Mouse (Mus musculus) kidney, adult 9 months (tissue): ENCODE measurements around the gene Galr2.
A peak's percentile ranks its signal among the peaks of the same experiment; 100 is the strongest.
"Not testable (repeated sequence)": the region's sequence is repeated elsewhere in the genome, so short reads cannot be mapped to it uniquely, and the experiment has no call there.

Experiments
- DNase-seq: peaks from one replicate; pipeline ENCODE4 v3.0.0; 2022

Gene Galr2

DNA sequence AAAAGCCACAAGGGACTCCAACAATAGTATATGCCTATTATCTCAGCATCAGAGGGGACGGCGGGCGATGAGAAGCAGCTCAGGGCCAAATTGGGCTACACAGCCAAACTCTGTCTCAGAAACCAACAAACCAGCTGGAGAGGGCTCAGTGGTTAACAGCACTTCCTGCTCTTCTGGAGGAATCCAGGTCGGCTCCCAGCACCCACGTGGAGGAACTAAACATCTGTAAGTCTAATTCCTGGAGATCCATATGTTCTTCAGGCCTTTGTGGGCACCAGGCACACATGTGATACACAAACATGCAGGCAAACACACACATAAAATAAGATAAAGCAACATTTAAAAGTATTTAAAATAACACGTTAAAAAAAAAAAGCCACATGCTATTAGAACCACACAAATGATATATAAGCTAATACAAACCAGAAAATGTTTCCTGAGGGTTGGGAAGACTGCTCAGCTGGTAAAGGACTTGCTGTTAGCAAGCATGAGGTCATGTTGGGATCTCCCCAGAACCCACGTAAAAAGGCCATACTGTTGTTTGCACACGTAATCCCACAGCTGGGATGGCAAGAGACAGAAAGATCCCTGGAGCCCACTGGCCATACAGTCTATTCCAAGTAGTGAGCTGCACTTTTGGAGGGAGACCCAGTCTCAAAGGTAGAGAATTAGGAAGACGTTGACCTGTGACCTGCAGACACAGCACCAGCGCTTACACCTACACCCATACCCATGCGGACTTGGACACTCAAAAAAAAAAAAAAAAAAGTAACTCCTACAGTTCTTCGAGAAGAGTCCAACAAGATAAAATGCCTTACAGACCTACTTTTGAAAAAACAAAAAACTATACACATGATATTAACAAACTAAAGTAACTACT, 7.9 kb upstream of the Galr2 start:
- no peak for DNase-seq

DNA sequence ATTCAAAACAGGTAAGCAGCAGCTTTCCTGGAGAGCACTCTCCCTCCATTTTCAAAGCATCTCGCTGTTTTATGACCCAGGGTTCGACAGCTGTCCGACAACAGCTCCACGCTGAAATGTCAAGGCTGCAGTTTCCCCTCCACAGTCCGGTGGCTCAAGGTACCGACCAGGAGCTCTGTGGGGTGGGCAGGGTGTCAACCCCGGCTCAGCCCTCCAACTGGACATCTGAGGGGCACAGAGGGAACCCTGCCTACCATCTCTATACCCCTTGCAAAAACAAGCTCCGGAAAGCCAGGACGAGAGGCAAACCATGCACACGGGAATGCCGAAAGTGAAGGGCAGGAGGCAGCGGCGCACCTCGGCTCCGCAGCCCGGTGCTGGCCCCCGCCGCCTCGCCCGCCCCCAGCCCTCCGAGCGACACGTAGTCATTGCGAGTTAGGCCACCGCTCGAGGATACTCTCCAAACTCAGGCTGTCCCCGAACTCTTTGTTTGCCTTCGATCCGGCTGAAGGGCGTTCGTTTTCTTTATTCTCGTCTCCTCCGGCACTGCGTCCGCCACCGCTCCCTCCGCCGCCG, 7.2 kb upstream of the Galr2 start:
- DNase-seq: no peak

DNA sequence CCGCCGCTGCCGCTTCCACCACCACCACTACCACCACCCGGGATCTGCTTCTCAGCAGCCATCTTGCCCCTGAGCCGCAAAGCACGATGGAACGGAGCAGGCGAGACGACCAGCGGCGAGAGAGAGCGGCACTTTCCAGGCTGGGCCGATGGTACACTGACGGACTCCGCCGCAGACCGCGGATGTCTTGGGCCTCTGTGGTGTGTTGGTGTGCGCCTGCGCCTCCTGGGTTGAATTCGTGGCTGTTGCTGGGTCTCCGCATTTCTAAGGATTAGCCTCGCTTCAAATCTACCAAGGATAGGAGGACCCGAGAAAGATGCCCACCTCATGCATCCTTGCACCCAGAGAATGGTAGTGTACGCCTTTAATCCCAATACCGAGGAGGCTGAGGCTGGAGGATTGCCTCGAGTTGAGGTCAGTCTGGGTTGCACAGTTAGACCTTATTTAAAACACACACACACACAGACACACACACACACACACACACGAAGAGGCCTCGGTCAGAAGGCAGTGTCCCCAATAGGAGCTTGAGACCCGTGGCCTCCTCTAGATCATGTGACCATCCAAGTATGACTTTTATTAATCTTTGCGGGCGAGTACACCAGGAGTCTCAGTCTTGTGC, 6.6 kb upstream of the Galr2 start, which contains the start of gene Srp68:
Gene Srp68 (minus strand): TSS at position 173 of the 622 bp plus-strand sequence.
- DNase-seq: peak; percentile 94

DNA sequence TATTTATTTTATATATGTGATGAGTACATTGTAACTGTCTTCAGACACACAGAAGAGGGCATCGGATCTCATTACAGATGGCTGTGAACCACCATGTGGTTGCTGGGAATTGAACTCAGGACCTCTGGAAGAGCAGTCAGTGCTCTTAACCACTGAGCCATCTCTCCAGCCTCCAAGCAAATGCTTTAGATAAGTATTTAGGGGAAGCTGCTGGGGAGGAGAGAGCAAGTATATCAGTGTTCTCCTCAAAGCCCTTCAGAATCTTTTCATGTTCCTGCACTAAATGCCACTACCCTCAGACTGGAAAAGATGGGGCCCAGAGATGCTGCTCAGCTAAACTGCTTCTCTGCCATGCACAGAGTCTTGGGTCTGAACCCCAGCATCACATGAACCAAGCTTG, 3.6 kb upstream of the Galr2 start:
- DNase-seq: not testable (repeated sequence)

DNA sequence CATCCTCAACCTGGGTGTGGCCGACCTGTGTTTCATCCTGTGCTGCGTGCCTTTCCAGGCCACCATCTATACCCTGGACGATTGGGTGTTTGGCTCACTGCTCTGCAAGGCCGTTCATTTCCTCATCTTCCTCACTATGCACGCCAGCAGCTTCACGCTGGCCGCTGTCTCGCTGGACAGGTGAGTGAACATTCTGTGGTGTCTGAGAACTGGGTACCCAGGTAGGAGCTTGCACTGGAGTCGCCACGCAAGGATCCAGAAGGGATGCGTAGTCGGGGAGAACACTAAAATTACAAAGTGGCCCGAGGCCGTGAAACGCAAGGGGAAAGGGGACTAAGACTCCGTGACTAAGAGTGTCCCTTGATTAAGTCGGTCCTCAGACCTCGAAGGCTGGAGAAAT, 932 bp downstream of the Galr2 start:
- DNase-seq: no peak

DNA sequence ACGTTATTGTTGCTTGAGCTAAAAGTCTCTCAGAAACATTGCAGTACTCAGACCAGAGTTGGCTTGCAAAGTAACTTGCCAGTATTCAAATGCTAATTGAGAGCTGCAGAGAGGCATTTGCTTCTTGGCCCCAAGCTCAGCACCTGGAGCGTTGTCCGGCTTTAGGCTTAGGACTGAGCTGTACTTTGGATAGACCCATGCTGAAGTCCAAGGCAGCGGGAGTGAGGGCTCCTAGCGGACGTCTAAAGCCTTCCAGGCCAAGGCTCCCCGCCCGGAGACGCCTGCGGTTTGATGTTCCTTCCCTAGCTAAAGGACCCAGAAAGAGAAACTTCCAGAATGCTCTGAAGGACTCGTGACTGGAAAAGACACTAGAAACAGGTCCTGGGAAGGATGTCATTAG, 1.4 kb downstream of the Galr2 start:
- peak; percentile 40 for DNase-seq

DNA sequence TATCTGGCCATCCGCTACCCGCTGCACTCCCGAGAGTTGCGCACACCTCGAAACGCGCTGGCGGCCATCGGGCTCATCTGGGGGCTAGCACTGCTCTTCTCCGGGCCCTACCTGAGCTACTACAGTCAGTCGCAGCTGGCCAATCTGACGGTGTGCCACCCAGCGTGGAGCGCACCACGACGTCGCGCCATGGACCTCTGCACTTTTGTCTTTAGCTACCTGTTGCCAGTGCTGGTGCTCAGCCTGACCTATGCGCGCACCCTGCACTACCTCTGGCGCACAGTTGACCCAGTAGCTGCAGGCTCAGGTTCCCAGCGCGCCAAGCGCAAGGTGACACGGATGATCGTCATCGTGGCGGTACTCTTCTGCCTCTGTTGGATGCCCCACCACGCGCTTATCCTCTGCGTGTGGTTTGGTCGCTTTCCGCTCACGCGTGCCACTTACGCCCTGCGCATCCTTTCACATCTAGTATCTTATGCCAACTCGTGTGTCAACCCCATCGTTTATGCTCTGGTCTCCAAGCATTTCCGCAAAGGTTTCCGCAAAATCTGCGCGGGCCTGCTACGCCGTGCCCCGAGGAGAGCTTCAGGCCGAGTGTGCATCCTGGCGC, 2.3 kb downstream of the Galr2 start:
- DNase-seq: no peak

DNA sequence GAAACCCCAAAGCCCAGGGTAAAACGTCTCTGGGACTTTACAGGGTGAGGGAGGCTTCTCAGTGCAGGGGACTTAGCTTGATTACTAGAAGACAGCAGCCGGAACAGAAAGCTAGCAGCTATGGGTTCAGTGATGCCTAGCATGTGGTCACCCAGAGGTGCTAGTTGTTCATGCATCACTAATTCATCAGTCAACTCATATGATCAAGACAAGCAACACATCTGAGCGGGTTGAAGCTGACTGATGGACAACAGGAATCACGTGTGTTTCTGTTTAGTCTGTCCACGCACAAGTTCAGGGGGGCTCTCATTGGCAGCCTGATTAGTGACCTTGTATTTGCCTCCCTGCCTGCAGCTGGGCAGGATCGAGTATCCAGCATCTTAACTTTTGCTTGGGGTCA, 3.2 kb downstream of the Galr2 start:
- DNase-seq: no peak

DNA sequence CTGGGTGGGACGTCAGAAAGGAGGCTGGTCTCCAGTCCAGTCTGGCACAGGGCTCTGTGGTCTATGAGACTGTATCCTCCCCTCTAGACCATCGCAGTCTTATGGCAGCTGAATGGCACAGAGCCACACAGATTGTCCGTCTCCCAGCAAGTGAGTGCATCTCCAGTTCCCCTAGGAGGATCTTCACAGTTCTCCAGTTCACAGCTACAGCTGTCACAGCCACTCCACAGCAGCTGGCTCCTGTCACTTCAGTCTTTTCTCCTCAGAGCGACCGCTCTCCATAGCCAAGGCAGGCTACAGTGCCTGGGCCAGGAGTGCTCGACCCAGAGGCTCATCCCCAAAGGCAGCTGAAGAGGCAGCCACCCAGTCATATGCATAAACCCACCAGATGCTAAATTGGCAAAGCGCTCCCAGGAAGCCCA, 5.0 kb downstream of the Galr2 start:
- DNase-seq: no peak

DNA sequence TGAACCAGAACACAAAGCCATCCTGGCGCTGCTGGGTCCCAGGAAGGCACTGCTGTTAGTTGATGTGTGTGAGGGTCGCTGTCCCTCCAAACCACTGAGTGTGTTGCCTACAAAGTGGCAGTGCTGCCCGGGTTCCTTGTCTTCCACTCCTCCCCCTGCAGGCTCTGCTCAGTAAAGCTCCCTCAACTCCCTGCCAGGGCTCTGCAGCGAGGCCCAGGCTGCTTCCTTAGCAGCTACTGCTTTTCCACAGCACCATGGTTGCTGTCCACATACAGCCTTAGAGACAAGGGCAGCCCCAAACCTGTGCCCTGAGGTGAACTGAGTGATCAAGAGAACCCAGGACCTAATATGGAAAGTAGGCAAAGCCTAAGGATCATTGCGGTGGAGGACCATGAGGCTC, 6.6 kb downstream of the Galr2 start:
- no peak for DNase-seq

DNA sequence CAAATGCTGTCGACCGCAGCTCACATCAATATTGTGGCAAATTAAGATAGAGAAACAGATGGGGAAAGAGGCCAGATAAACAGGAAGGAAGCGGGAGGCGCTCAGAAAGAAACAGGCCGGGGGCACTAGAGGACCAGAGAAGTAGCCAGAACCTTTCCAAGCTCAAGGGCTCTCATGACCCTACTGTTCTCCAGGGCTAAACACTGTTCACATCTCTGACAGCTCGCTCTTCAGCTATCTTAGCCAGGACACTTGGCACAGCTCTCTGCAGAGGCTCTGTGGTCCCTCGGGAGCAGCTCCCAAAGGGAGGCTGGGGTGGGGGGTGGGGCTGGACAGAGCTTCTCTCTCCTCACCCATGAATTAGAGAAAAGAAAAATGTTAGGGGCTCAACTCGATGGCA, 9.8 kb downstream of the Galr2 start:
- peak; percentile 29 for DNase-seq

DNA sequence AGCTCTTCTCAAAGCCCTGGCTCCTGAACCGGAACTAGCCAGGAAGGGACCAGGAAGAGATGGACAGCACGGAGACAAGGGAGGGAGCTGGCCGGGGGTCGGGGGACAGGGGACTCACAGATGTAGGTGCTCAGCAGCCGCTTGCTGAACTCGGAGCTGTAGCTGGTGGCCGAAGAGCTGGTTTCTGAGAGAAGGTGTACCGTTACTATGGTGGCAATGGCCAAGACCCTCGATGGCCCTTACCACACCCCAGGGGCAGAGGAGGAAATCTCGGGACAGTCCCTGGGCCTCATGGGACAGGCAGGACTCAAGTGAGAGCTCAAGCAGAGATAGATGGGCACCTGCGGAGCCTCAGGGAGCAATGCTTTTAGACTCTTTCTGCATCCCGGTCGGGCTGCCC, 11.7 kb downstream of the Galr2 start:
- DNase-seq: no peak

DNA sequence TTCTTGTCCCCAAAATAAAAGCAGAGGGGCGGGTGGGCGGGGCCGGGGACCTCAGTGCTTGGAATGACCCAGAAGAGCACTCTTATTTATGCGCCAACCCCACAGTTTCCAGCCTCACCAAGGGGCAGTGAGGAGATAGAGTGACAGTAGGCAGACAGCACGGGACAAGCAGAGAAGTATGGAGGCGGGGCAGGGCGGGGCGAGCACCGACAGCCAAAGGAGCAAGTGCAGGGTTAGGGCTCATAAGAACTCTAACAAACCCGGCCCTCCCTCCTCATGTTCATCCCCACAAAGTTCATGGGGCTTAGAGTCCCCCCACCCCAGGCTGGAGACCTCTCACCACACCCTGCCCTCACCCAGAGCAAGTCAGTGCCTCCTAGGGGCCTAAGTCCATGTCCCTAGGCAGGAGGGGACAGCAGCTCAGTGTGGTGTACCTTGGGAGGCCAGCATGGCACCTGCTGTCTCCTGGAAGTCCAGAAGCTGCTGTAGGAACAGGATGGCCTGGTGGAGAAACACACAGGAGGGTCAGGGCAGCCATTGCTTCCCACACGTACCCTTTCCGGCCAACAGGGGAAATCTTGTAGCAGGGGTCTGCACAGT, 12.9 kb downstream of the Galr2 start:
- no peak for DNase-seq

DNA sequence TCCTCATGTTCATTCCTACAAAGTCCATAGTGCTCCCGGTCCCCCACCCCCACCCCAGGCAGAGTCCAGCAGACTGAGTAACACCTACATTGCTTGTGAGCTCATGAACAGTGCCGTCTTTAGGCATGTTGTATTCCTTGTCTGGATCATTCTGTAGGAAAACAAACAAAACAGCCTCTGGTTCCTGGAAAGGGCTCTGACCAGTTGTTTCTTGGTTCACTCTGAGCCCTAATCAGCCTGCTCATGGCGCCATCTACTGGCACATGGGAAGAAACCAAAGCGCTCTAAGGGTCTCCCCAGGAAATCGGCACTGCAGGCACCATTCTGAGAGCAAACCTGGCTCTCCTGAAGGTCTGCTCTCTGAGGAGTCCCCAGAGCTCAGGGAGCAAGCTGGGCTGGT, 13.6 kb downstream of the Galr2 start:
- peak; percentile 68 for DNase-seq

DNA sequence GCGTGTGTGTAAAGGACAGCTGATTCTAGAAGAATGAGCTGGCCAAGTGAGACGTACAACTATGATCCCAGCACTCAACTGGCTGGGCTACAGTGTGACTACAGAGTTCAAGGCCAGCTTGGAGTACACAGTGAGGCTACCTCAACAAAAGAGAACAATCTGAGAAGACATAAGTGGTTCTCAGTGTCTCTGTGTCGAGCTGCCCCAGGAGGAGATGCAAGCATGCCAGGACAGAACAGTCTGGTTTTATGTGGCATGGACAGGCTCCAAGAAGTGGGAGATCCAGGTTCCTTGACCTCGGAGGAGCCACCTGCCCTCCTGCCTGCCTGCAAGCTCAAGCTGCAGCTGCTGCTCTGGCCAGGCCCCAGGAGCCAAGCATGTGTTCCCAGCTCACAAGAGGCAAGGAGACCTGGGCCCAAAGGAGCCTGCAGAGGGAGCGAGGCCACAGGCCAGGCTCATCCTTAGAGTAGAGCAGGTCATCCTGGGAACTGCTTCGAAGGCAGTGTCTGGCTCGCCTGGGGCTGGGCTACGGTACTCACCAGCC, 15.5 kb downstream of the Galr2 start:
- DNase-seq: no peak

DNA sequence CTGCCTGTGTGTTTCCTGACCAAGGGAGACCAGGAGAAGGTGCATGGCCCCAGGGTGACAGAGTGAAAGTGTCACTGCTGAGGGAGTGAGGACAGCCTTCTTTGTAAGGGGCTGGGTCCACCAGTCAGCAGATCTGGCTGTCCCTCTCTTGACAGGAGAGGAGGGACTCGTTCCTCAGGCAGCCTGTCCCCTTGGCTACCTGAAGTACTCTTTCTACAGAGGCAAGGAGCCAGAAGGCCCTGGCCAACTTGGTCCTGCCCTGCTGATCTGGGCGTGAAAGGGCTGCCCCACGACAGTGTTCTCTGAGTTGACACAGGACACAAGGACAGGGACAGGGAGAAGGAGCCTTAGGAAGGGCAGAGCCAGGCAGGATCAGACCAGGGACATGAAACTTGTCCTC, 16.3 kb downstream of the Galr2 start:
- no peak for DNase-seq

DNA sequence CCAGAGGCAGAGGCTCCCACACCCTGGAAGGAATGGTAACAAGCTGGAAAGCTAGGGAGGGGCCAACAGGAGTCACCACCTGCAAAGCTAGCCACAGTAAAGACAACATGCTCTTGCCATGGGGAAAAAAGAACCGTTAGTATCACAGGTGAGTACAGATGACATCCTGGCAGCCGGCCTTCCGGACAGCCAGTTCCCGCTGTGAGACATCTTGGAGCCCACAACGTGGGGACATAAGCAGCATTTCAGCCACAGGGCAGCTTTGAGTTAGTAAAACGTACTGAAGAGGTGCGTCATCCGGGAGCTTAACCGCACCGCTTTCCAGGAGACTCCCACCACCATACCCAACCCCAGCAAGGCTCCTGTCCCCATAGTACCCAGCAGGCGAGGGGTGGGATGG, 17.5 kb downstream of the Galr2 start:
- DNase-seq: no peak

DNA sequence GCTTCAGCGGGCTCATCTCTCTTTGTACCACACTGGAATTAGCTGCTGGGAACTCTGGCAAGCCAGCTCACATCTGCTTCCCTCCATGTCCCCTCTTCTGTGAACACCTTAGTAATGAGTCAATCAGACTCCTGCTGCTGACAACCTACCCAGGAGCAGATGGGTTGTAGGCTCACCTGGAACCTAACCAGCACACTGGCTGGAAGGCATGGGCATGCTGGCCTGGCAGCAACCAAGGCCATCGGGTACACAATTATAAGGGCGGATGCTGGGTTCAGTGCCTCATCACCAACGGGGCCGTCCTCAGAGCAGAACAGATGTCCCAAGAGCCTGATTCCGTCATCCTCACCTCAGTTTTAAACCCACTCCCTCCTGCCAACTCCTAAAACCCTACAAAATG, 17.9 kb downstream of the Galr2 start:
- DNase-seq: no peak

DNA sequence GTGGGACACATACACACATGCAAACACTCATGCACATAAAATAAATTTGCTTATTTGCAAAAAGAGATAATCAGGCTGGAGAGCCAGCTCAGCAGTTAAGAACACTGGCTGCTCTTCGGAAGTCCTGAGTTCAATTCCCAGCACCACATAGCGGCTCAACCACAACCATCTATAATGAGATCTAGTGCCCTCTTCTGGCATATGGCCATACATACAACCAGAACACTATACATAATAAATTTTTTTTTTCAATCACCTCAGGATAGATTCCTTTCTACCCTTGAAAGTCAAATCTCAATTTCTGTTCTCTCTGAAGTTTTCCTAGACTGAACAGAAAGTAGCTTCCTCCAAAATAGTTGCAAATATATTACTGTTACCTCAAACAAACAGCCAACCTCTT, 24.7 kb downstream of the Galr2 start:
- no peak for DNase-seq

DNA sequence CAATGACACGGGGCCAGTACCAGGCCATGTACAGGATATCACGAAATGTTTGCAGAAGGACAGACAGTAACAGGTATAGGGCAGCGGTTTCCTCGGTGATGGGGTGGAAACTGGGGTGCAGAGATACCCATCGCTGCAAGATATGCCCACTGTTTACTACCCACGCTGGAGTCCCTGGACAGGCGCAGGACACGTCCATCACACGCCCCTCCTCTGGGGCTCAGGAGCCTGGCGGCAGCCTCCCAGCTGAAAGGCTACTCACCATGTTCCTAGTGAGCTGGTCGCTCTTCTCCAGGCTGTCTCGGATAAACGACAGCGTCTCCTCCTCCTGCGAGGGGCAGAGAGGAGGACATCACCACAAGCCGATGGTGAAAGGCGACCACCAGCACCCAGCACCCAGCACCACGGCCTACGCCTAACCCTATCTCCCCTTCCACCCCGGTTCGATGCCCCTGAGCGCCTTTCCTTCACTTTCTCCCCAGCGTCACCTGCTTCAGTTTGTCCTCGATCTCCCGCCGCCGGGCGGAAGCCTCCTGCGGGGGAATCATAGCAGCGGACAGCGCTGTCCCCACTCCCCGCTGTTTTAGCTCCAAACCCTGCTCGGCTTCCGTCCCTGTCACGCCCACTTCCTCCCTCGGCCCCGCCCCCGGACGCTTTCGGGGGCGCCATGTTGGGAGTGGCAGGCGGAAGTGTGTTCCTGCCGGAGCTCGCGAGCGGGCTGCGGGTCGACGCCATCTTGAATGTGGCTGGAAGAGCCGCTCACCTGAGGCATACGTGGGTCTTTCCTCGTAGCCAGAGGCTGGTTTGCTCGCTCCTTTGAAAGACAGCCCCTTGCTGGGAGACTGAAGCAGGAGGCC, 25.6 kb downstream of the Galr2 start:
- peak; percentile 93 for DNase-seq

DNA sequence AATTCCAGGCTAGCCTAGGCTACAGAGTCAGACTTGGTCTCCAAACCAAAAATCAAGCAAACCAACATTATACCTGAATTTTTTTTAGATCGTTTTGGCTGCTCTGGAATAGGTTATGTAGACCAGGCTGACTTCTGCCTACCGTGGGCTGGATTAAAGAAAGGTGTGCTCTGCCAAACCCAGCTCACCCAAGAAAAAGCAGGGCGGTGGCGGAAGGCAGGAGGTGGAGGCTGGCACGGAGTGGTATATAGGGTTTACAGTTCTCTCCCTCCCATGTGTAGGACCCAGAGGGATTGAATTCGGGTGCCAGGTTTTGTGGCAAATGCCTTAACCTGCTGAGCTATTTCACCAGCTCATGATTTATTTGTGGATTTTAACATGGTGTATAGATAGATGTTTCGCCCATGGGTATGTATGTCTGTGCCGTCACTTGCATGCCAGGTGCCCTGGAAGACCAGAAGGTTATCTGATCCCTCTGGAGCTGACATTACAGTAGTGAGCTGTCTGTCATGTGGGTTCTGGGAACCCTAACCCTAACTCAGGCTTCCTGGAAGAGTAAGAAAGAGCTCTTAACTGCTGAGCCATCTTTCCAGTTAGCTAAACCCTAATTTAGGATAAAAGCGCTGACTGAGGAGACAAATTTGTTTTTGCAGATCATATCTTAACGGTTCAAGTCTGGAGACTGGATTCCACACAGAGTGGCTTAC, 26.4 kb downstream of the Galr2 start, which contains the start of gene Exoc7:
Gene Exoc7 (minus strand): TSS at position 215 of the 707 bp plus-strand sequence.
- DNase-seq: no peak
